Mouse (Mus musculus) bone marrow macrophage, adult 2 months (primary cell): Measurements from ENCODE around the gene Gm10260. TPM values are rescaled to one million over a fixed set of nuclear protein-coding genes. Genes with fewer than 3 reads are reported as not detected.

Experiments used
- H3K27ac ChIP-seq: 2 replicates; pipeline ENCODE4 v1.5.1; 2012; ENCODE audit warnings: low read depth, low read length; ENCODE audit not compliant: insufficient read depth
- H3K4me1 ChIP-seq: 2 replicates; pipeline ENCODE4 v1.6.1; 2012; ENCODE audit warnings: low read length; ENCODE audit not compliant: control insufficient read depth, insufficient read depth
- H3K4me3 ChIP-seq: 2 replicates; pipeline ENCODE4 v1.5.1; 2012; ENCODE audit warnings: mild to moderate bottlenecking, low read length, moderate library complexity; ENCODE audit not compliant: insufficient read depth
- CTCF ChIP-seq: IDR thresholded peaks from 2 replicates; pipeline ENCODE4 v1.5.1; 2012; ENCODE audit warnings: low read depth, mild to moderate bottlenecking, low read length, moderate library complexity
- POLR2A ChIP-seq: IDR thresholded peaks from 2 replicates; pipeline ENCODE4 v1.6.1; 2012; ENCODE audit warnings: mild to moderate bottlenecking, low read depth, low read length, borderline replicate concordance
- polyA plus RNA-seq: library from polyadenylated mRNA; stranded (reverse); fragments of >200 nt; gene quantifications from 2 replicates; pipeline ENCODE4 v1.2.4, GENCODE M21; 2012; ENCODE audit not compliant: missing spikeins, insufficient read depth, insufficient read length

Gene Gm10260
- polyA plus RNA-seq, 1 experiment, result 7.9 TPM

GRCm38 (mm10) chr13:97768803-97769202 is 8.4 kb upstream of the Gm10260 start:
- Histone ChIP-seq H3K27ac (no peak overlapping the region), H3K4me1 (peaks cover 5% of the 10 kb centered on the region; the same call in 1 of the 2 replicates), H3K4me3 (no peak overlapping the region)
- TF ChIP-seq POLR2A (no peak), CTCF (no peak)

DNA sequence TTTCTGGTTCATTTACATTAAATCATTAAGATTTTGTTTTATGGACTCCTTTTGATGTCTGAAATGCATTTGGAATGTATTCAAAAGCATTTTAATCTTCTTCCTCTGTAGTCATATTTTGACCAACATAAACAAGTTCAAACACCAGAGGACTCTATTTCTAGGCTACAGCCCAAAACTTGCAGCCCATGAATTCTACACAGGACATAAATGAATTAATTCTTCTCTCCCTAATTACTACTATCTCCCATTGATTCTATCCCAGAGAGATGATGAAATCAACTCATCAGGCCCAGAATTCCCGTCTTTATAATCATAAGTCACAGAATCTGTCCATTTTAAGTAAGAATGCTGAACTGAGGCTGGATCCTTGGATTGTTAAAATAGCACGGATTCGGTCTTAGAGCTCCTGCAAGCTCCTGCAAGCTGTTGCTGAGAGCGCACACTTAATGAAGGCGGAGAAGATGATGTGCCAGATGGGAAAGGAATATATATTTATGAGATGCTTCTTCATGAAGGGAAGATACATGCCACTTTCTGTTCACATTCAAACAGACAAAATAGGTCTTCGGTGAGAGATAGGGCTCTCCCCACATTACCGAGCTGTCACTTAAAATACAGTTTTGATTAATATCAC is 7.7 kb upstream of the Gm10260 start:
- Histone ChIP-seq H3K4me3 (no peak overlapping the region), H3K27ac (no peak overlapping the region), H3K4me1 (peaks cover 5% of the 10 kb centered on the region; the same call in 1 of the 2 replicates)
- TF ChIP-seq POLR2A (no peak), CTCF (no peak)

GRCm38 (mm10) chr13:97766600-97766999 is 6.2 kb upstream of the Gm10260 start:
- Histone ChIP-seq H3K4me3 (no peak overlapping the region), H3K4me1 (peaks cover 5% of the 10 kb centered on the region; the same call in 1 of the 2 replicates), H3K27ac (no peak overlapping the region)
- no peak for TF ChIP-seq CTCF
- no peak for TF ChIP-seq POLR2A

- no peak overlapping the region for H3K27ac ChIP-seq
- no peak for TF ChIP-seq POLR2A
- TF ChIP-seq CTCF, result no peak
- peaks cover 5% of the 10 kb centered on the region; the same call in 1 of the 2 replicates for H3K4me1 ChIP-seq
- no peak overlapping the region for H3K4me3 ChIP-seq
These were observed 5.5 kb upstream of the Gm10260 start for GRCm38 (mm10) chr13:97765913-97766312.

GRCm38 (mm10) chr13:97764067-97764466 is 3.6 kb upstream of the Gm10260 start:
- no peak for TF ChIP-seq CTCF
- TF ChIP-seq POLR2A, result no peak
- H3K27ac ChIP-seq, result no peak overlapping the region
- no peak overlapping the region for H3K4me3 ChIP-seq
- H3K4me1 ChIP-seq, result 0 out of 2 replicates have a peak, but pooled peaks cover 2% of the 10 kb centered on the region

- TF ChIP-seq POLR2A, result no peak
- no peak for TF ChIP-seq CTCF
- 0 out of 2 replicates have a peak, but pooled peaks cover 2% of the 10 kb centered on the region for H3K4me1 ChIP-seq
- H3K27ac ChIP-seq, result no peak overlapping the region
- H3K4me3 ChIP-seq, result no peak overlapping the region
These were observed 3.0 kb upstream of the Gm10260 start for GRCm38 (mm10) chr13:97763436-97763835.

DNA sequence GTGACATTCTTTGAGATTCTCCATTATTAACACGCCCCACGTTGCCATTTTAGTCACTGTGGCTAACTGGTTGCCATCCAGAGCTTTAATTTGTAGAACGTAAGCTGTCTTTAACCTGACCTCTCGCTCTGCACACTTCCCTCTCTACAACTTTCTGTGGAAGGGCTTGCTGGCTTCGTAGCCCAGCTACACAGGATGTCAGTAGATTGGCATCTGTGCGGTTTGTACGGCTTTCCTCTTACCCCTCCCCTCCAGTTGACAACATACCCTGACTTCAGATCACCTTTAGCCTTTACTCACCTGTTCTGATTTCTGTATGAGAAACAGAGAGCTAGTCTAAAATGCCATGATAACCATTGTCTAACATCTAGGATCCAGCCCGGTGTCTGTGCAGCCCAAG is 1.7 kb upstream of the Gm10260 start:
- 0 out of 2 replicates have a peak, but pooled peaks cover 1% of the 10 kb centered on the region for H3K4me1 ChIP-seq
- no peak overlapping the region for H3K27ac ChIP-seq
- TF ChIP-seq POLR2A (no peak), CTCF (no peak)
- H3K4me3 ChIP-seq, result no peak overlapping the region

- Histone ChIP-seq H3K4me1 (no peaks in the 10 kb centered on the region), H3K4me3 (no peak overlapping the region), H3K27ac (no peak overlapping the region)
- TF ChIP-seq CTCF, result no peak
- no peak for TF ChIP-seq POLR2A
These were observed 3.4 kb downstream of the Gm10260 start for GRCm38 (mm10) chr13:97757033-97757432.

DNA sequence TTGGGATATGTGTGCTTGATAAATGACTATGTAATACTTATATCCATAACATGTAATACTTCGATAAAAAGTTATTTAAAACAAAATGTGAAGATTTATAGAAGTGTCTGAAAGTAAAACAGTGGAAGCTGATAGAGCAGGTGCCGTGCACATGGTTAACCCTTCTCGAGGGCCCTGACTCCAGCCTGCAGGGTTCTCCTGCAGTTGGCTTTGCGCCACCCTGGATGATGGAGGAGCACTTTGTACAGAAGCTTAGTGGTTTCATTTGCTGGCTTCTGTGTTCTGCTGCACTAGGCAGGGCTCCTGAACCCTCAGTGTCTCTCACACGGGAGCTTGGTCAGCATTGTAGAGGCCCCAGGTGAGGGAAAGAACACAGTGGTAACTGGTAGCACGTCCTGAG is 4.3 kb downstream of the Gm10260 start:
- Histone ChIP-seq H3K27ac (no peak overlapping the region), H3K4me1 (no peaks in the 10 kb centered on the region), H3K4me3 (no peak overlapping the region)
- TF ChIP-seq CTCF, result no peak
- TF ChIP-seq POLR2A, result no peak

GRCm38 (mm10) chr13:97750851-97751381 is 9.5 kb downstream of the Gm10260 start:
- no peak for TF ChIP-seq CTCF
- TF ChIP-seq POLR2A, result no peak
- Histone ChIP-seq H3K4me3 (no peak overlapping the region), H3K4me1 (no peaks in the 10 kb centered on the region), H3K27ac (no peak overlapping the region)
